Mouse (Mus musculus): ENCODE measurements around the gene St3gal5.

DNA sequence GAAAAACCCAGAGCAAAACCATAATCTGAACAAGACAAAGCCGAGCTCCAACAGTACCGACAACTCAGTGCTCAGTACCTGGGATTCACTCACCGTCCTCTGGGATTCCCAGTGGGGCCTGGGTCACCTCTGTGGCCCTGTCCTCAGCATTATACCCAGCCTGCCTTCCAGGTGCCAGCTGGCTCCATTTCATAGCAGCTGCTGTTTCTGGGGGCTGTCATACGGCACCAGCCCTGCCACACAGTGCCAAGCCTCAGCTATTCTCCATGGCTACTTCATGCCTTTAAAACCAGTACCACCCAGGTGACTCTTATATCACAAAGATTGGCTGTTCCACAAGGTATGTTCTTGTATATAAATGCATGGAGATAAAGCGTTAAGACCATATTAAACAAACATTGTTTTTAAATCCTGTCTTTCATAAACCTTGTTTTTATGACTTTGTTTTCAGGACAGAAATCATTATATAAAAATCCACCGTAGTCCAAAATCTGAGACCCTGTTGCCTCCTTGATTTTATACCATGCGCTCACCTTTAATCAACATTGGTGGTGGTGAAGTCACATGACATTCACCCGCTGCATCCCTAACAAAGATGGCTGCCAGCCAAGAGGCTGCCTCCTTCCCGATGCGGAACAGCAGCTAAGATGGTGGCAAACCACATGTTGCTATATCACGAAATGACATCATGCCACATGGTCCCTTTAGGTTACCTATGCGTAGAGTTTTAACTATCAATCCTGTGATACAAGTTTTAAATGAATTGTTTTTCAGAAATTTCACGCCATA, 27.1 kb downstream of the St3gal5 start:
- TF ChIP-seq CTCF (IDR thresholded peaks at IDR 0.05; ENCODE audit: low read depth, low read length) = no peak
- no peak for TF ChIP-seq POLR2A (IDR thresholded peaks at IDR 0.05; ENCODE audit: borderline replicate concordance, low read depth, low read length)
